Mouse (Mus musculus) thymus, postnatal 4 days (tissue): ENCODE measurements around the gene Ush2a.

Experiments used
- DNase-seq: peaks from one replicate; pipeline ENCODE4 v3.0.0; 2021

Gene Ush2a

DNA sequence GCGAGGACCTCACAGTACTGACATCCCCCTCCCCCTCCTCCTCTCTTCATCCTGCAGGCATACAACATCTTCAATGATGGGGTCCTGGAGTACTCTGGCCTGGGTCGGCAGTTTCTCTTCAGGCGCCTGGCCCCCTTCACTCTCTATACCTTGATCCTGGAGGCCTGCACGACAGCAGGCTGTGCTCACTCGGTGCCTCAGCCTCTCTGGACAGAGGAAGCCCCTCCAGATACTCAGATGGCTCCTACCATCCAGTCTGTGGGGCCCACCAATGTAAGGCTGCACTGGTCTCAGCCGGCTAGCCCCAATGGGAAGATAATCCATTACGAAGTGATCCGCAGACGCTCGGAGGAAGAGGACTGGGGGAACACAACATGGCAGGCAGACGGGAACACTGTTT, 648.8 kb downstream of the Ush2a start:
- no peak for DNase-seq

DNA sequence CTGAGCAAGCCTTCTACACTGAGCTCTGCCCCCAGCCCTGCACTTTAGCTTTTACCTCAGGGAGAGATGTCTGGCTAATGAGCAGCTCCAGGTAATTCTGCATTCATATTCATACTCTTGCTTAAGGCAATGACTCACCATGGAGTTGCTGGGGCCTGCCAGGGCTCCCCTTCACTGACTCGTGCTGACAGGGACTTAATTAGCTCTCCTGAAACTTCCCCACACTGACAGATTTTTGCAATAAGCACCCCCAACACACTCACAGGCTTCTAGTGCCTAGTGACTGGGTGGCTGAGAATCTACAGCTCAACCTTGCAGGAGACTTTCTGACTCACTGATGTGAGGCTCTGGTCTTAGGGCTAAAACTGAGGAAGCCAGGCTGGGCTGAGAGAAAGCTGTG, 658.1 kb downstream of the Ush2a start:
- DNase-seq: no peak

GRCm38 (mm10) chr1:188937246-188937780, 675.5 kb downstream of the Ush2a start:
- no peak for DNase-seq

GRCm38 (mm10) chr1:188945326-188945725, 683.5 kb downstream of the Ush2a start:
- peak; percentile 71 for DNase-seq

- no peak for DNase-seq
Observed at GRCm38 (mm10) chr1:188946849-188947248, 685.0 kb downstream of the Ush2a start.

DNA sequence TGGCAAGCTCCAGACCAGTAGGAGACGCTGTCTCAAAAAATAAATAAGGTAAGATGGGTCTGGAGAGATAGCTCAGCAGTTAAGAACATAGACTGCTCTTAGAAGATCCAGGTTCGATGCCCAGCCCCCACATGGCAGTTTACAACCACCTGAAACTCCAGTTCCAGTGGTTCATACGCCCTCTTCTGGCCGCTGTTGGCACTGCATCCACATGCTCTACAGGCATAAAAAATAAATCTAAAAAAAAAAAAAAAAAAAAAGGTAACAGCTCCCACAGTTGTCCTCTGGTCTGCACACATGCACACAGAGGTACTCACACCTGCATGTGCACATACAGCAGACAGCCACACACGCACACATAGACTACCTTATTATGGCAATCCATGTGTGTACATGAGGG, 686.0 kb downstream of the Ush2a start:
- peak; percentile 79 for DNase-seq

DNA sequence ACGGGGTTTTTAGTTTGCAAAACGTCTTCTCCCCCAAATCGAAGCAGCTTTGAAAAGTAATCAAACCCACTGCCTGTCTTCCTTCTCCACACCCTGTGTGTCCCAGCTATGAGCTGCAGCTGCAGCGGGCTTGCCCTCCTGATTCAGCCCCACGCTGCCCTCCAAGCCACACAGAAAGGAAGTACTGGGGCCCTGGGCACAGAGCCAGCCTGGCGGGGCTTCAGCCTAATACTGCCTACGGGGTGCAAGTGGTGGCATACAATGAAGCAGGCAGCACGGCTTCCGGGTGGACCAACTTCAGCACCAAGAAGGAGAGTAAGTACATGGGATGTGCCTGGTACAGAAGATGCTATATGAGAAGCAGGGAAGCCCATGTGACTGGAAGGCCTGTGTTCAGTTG, 686.5 kb downstream of the Ush2a start:
- peak; percentile 22 for DNase-seq

DNA sequence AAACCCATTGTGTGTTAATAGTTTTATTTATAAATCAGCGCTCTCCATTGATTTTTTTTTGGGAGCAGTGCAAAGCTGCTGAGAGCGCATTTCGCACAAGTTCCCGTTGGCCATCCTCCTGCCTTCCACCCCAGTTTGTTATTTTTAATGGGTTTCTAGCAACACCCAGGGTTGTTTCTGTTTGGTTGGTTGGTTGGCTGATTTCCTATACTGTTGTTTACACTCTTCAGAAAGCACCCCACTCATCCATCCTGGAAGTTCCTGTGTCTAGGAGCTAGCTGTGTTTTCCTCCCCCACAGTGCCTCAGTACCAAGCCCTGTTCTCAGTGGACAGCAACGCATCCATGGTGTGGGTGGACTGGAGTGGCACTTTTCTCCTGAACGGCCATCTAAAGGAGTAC, 689.3 kb downstream of the Ush2a start:
- no peak for DNase-seq

DNA sequence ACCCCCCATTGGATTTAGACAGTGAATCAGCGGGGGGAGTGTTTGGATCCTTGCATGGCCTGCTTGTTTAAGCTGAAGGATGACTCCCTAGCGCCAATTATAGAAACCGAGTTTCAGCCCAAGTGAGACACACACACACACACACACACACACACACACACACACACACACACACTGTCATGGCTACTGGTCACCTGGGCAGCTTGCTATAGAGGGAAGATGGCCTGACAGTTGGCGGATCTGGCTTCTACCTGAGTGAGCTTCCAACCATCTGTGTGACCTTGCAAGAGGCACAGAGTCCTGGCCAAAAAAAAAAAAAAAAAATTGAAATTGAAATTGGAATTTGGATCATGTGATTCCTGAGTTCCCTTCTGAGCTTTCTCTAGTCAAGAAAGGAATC, 690.7 kb downstream of the Ush2a start:
- no peak for DNase-seq

DNA sequence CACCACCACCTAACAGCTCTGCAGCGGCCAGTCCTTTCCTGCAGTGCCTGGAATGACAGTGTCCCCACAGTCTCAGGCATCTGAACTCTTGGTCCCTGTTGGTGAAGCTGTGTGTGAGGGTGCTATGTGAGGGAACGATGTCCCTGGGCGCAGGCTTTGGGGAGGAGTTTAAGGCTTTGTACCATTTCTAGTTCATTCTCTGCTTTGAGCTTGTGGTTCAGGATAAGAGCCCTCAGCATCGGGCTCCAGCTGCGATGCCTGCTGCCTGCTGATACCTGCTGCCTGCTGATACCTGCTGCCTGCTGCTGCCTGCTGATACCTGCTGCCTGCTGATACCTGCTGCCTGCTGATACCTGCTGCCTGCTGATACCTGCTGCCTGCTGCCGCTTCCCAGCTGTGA, 711.3 kb downstream of the Ush2a start:
- no peak for DNase-seq

DNA sequence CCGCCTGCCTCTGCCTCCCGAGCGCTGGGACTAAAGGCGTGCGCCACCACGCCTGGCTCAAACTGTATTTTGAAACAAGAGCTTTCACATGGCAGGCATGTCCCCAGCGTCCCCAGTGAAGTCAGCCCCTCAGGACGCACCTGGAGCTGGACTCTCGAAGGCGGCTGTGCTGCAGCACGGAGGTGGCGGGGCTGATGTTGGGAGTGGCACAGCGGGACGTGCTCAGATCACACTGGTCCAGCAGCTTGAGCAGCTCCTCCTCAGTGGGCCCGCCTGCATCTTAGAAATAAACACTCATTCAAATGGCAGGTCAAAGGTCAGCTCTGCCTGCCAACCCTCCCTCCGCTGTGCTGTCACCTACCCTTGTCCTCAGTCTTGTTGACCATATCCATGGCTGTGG, 712.1 kb downstream of the Ush2a start:
- DNase-seq: no peak

DNA sequence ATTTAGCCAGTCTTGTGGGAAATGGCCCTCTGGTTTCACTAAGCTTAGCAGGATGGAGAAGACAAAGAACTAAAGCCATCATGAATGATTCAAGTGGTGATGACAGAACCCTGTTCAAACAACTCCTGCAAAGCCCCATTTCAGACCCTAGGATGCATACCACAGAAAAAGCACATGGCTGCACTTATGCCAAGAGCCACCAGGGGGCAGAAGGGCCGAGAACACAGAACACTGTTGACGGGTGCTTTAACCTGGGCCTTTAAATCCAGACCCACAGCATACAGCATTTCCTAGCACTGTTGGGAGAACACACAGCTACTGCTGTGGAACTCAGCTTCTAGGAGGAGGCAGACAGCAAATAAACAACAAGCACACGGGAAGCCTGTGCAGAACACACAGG, 718.2 kb downstream of the Ush2a start:
- peak; percentile 78 for DNase-seq

GRCm38 (mm10) chr1:188993218-188993617, 731.4 kb downstream of the Ush2a start:
- peak; percentile 52 for DNase-seq

DNA sequence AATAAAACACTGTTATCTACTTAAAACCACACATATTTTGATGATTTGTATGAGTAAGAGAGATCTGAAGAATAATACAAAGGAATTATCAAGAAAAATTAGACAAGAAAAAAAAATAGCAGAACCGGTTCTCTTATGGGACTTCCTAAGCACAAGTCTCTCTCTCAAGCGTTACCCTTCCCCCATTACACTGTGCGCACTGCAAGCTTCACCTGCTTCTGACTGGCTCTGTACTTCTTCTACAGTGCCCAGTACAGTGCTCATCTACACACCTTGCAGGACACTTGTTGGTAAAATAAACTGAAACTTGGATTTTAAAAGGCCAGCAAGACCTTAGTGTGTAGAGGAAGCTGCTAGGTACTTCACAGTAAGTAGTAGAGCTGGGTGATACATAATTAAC, 736.1 kb downstream of the Ush2a start:
- DNase-seq: no peak

- DNase-seq: no peak
Observed at GRCm38 (mm10) chr1:188999981-189000380, 738.2 kb downstream of the Ush2a start.

GRCm38 (mm10) chr1:189001815-189002214, 740.0 kb downstream of the Ush2a start:
- DNase-seq: no peak

- no peak for DNase-seq
Observed at GRCm38 (mm10) chr1:189004774-189005173, 743.0 kb downstream of the Ush2a start.

DNA sequence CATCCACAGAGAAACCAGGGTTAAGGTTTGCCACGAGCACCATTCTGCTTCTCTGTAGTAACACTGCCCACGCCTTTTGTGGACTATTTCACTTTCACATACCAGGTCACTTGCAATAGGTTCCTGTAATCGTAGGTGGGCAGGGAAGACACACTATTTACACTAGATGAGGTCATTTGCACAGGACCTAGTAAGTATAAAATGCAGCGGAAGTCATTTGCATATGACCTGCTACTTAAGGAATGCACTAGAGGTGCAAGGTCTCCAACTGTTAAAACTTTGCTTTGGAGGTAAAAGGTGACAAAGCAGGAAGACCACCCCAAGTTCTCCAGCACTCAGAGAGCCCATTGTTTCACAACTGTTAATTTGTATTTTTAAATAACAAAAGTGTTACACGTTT, 744.4 kb downstream of the Ush2a start:
- no peak for DNase-seq

GRCm38 (mm10) chr1:189006826-189007225, 745.0 kb downstream of the Ush2a start:
- DNase-seq: no peak

DNA sequence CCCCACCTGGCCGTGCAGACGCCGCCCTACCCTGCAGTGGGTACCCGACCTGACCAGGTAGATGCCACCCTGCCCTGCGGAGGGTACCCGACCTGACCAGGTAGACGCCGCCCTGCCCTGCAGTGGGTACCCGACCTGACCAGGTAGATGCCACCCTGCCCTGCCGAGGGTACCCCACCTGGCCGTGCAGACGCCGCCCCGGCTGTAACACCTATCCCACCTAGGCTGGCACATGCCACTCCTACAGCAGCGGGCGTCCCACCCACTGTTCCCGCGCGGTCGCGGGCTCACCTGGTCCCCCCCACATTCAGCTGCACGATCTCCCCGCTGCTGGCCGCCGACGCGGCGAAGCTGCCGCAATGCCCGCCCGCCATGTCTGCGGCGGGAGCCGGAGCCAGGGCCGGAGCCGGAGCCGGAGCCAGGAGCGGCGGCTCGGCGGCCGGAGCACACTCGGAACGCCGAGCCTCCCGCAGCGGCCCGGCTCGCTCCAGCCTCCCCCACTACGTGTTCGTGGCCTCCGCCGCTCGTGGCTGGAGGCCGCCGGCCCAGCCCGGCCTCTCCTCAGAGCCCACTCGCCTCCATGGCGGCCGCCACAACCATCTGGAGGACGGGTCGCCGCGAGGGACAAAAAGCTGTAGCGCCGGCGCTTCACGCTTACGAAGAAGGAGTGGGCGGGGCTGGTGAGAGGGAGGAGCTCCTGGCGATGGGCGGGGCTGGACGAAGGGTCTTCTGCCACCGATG, 745.6 kb downstream of the Ush2a start, which contains the start of gene Kctd3:
Gene Kctd3 (minus strand): TSS at position 603 of the 741 bp plus-strand sequence.
- peak; percentile 100 for DNase-seq

DNA sequence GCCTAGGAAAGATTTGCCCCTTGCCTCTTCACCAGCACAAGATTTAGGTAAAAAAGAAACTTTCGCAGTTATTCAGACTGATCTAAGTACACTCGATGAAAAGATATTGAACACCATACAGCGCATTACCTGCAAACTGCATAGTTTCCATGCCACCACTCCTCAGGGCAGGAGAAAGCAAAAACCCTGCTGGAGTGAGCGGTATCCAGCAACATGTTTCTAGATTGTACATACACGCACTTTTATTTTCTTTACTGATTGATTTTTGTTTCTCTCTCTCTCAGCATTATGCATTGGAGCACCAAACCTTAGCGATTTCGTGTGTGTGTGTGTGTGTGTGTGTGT, 746.1 kb downstream of the Ush2a start:
- no peak for DNase-seq

DNA sequence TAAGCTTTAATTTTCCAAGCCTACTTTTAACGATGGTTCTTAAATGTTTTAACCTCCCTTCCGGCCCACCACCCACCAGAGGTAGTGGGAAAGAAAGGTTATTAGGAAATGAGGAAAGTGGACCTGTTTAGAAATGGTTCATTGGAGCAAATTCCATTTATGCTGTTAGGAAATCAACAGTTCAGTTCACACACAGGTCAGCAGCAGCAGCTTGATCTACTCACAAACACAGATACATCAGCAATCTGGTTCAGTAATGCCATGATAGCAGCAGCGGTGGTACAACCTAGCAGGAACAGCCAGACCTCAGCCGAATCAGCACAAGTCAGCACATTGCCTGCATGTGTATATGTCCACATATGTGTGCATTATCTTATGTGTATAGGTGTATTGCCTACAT, 748.8 kb downstream of the Ush2a start:
- no peak for DNase-seq

GRCm38 (mm10) chr1:189012846-189013586, 751.2 kb downstream of the Ush2a start:
- no peak for DNase-seq

DNA sequence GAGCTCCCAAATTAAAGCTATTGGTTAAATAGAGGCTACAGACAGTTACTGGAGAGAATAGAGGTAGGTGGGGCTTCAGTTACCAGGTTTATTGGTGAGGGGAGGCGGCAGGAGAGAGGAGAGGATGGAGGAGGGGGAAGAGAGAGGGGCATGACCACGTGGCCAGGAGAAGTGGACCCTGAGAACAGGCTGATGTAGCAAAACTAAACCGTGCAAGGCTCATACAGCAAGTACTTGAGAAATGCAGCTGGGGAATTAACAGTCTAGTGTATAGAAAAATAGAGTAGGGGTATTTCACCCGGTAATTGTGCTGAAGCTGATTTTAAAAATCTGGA, 751.7 kb downstream of the Ush2a start:
- DNase-seq: no peak
